Mouse (Mus musculus) small intestine, adult 2 months (tissue): ENCODE data around the gene Kcnip1.

Source experiments
- CTCF ChIP-seq: fragments of 200-500 bp; IDR thresholded peaks from 2 replicates; pipeline ENCODE4 v1.5.1; 2012; ENCODE audit warnings: low read depth, mild to moderate bottlenecking, control low read depth, inconsistent platforms, low read length, moderate library complexity, mixed read lengths; ENCODE audit not compliant: insufficient replicate concordance, insufficient read length; ENCODE audit errors: extremely low read depth
- POLR2A ChIP-seq: fragments of 200-500 bp; IDR thresholded peaks from 2 replicates; pipeline ENCODE4 v1.6.1; 2012; ENCODE audit warnings: low read depth, mild to moderate bottlenecking, control low read depth, inconsistent platforms, low read length, moderate library complexity

- TF ChIP-seq CTCF (no peak), POLR2A (no peak)
Measured at GRCm38 (mm10) chr11:33849614-33850013, 143.3 kb downstream of the Kcnip1 start.
